Mouse (Mus musculus) layer of hippocampus, postnatal 25 days (tissue): ENCODE data around the gene Il1a. TPM values are rescaled to one million over a fixed set of nuclear protein-coding genes. Genes with fewer than 3 reads are reported as not detected.

Source experiments
- DNase-seq, 2 experiments: peaks; one replicate each; pipeline ENCODE4 v3.0.0; 2022; ENCODE audit warnings: mixed read lengths in 2 of 2, low spot score in 1 of 2; ENCODE audit errors: extremely low spot score in 1 of 2
- total RNA-seq, 2 experiments: library from RNA; stranded (reverse); gene quantifications; 2 replicates each; pipeline ENCODE4 v1.2.3; 2021

The Il1a gene
- total RNA-seq, 2 experiments from 2014 or later = 0.61 to 0.69 TPM

- DNase-seq = no peak
These were observed 42.0 kb downstream of the Il1a start for GRCm38 (mm10) chr2:129267738-129268137.

DNA sequence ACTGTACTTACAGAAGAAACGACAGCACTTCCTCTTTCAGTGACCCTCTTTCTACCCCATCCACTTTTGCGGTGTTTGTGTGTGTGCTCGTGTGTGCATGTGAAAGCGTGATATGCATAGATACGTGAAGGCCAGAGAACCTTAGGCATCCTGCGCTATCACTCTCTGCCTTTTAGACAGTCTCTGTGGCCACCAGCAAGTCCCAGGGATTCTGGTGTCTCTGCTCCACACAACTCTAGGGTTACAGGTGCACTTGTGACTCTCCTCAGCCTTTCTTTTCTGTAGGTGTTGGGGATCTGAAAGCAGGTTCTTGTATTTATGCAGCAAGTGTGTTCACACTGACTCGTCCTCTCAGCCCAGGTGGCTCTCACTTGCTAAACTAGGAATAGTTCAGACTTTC is 44.5 kb downstream of the Il1a start:
- no peak for DNase-seq

DNA sequence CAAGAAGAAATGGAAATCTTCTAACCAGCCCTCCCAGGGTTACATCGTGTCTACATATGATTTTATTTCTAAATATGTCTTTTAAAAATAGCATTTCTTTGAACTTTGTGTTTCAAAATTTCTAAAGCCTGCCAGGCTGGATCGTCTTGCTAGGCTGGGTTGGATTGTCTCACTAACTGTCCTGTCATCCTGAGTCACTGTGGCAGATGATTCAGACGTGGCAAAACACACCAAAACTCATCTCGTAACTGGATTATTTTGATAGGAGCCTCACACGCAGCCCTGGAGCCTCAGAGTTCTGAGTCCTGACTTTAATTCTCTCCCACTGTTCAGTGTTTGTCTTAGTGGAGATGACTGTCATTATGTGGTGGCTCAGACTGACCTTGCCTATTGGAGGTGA is 46.7 kb downstream of the Il1a start:
- no peak for DNase-seq

GRCm38 (mm10) chr2:129261151-129261794 is 48.5 kb downstream of the Il1a start:
- no peak for DNase-seq

DNA sequence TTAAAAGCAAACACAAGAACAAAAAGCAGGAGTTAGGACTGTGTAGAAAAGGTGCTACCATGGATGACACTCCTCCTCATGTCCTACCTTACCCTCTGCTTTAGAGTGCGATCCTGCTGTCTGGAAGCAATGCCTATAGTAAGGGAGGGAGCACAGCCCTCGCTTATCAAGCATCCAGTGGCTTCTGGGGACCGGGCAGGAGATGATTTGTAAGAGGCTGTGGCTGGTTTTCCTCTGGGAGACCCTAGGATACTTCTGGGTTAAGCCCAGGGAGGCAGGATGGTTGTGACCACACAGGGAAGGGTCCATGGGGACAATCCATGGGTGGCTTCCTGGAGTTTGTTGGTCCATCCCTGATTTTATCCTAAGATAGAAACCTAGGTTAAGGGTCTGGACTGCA is 49.1 kb downstream of the Il1a start:
- no peak for DNase-seq

DNA sequence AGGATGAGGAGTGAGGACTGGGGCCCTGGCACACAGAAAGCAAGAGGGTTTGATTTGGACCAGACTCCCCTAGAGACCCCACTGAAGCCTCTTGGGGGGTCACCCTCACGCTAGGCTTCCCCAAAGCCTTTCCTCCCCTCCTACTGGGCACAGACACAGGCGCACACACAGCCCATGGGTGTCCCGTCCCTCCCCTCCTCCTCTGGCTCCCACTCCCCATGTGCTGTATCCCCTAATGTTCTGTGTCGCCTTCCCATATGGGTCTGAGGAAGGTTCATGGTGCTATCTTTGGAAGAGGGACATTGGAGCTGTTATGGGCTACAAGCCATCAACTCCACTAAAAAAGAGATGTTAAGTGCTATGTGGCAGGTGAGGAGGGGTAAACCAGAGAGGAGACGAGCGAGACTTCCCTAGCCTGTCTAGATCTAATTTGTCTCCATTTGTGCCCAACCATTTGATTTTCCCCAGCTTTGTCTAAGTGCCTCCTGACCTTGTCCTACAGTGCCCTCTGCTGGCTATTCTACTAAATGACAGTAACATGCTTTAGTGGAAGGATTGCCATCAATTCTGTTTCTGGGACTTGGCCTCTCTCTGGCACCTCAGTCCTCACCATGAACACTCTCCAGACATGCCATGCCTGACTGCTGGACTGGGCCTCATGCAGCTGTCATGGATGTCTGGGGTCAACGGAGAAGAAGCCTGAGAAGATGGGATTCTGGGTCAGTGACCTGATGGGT is 51.1 kb downstream of the Il1a start:
- peak; percentile 32 to 59 for DNase-seq

DNA sequence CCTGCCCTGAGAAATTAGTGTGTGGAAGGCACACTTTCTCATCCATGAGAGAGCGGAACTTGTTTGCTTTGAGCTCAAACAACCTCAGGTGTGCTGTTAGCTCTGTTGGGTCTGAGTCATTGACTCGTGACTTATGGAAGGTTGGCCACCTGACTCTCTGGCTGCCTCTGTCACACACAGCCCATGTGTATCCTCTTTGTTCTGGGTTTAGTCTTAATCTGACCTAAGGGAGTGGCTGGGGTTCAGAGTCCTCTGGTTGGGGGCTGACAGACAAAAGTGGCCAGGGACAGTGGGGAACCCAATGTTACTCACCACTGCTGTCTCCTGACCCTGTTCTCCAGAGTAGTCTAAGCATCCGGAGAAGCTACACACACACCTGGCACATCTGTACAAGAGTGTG is 51.7 kb downstream of the Il1a start:
- DNase-seq = no peak

DNA sequence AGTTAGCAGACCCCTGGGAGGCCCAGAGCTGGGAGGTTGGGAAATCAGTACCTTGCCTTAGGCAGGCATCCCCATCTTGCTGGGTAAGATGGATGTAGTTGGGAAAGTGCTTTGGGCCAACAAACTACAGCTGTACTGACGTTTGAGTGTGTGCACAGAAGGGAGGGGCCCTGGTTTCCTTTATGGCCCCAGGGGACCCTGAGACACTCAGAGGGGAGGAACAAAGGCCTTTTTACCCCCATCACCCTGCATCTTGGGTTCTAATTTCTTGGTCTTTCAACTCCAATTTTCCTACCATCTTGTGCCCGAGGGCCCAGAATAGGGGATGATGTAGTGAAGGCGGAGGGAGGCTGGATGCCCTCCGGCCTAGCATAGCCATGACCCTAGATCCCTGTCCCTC is 53.8 kb downstream of the Il1a start:
- DNase-seq = no peak

- DNase-seq = no peak
These were observed 55.7 kb downstream of the Il1a start for GRCm38 (mm10) chr2:129254076-129254475.

GRCm38 (mm10) chr2:129253631-129253970 is 56.2 kb downstream of the Il1a start:
- no peak for DNase-seq

- DNase-seq = no peak
These were observed 56.7 kb downstream of the Il1a start for GRCm38 (mm10) chr2:129252836-129253630.

Other genes with a start within 250 kb of the Il1a start
- gene Ttl, start 244.0 kb downstream of the Il1a start, total RNA-seq = 10 to 100 TPM; 32.8 to 35.2 TPM
- 10 to 100 TPM; 14.9 to 15.5 TPM for gene Polr1b, start 209.0 kb downstream of the Il1a start, total RNA-seq
- 10 to 100 TPM; 12.8 to 13.6 TPM for gene Chchd5, start 180.3 kb downstream of the Il1a start, total RNA-seq
- 100 to 1,000 TPM in 1 of 2 experiments, 10 to 100 TPM in 1; 97.2 to 112 TPM for gene Slc20a1, start 111.2 kb downstream of the Il1a start, total RNA-seq
- gene Ckap2l, start 12.8 kb downstream of the Il1a start, total RNA-seq = 1 to 10 TPM in 1 of 2 experiments, under 1 TPM in 1; 0.81 to 1.1 TPM
- not detected for gene Il1b, start 61.2 kb upstream of the Il1a start, total RNA-seq
- gene F830045P16Rik, start 226.6 kb upstream of the Il1a start, total RNA-seq = under 1 TPM in 1 of 2 experiments, not detected in 1; 0.44 TPM